Mouse (Mus musculus) stomach, postnatal 0 days (tissue): Measurements from ENCODE around the gene Dlgap1. TPM values are rescaled to one million over a fixed set of nuclear protein-coding genes. Genes with fewer than 3 reads are reported as not detected.

Source experiments
- ATAC-seq: fragments of 200-750 bp; cut with Nextera tagmentation; 2 replicates; pipeline ENCODE4 v1.8.0; 2017; ENCODE audit not compliant: low FRiP score, low TSS enrichment
- DNase-seq: peaks from one replicate; pipeline ENCODE4 v3.0.0-alpha.2; 2016; ENCODE audit warnings: low spot score
- H3K27ac ChIP-seq: fragments of 300-500 bp; sonication (generic); replicated peaks from 2 replicates; pipeline ENCODE4 v1.5.1; 2014; ENCODE audit warnings: mild to moderate bottlenecking, control low read depth
- H3K27me3 ChIP-seq: fragments of 300-500 bp; sonication (generic); 2 replicates; pipeline ENCODE4 v1.6.1; 2014; ENCODE audit warnings: low read length; ENCODE audit not compliant: control insufficient read depth, insufficient read depth
- H3K36me3 ChIP-seq: fragments of 300-500 bp; sonication (generic); 2 replicates; pipeline ENCODE4 v1.6.1; 2014; ENCODE audit warnings: low read length, mixed read lengths; ENCODE audit not compliant: control insufficient read depth, insufficient read depth
- H3K4me1 ChIP-seq: fragments of 300-500 bp; sonication (generic); replicated peaks from 2 replicates; pipeline ENCODE4 v1.6.1; 2014; ENCODE audit warnings: antibody characterized with exemption; ENCODE audit not compliant: control insufficient read depth, insufficient read depth
- H3K4me2 ChIP-seq: fragments of 300-500 bp; sonication (generic); replicated peaks from 2 replicates; pipeline ENCODE4 v1.6.1; 2014; ENCODE audit warnings: low read depth, mild to moderate bottlenecking, control low read depth, moderate library complexity
- H3K4me3 ChIP-seq: fragments of 300-500 bp; sonication (generic); 2 replicates; pipeline ENCODE4 v1.5.1; 2014; ENCODE audit warnings: low read depth, low read length, control low read depth
- H3K9ac ChIP-seq: fragments of 300-500 bp; sonication (generic); 2 replicates; pipeline ENCODE4 v1.6.1; 2014; ENCODE audit warnings: mild to moderate bottlenecking, low read length, control low read depth, mixed read lengths
- H3K9me3 ChIP-seq: fragments of 300-500 bp; sonication (generic); 2 replicates; pipeline ENCODE4 v1.6.1; 2016; ENCODE audit warnings: low read length; ENCODE audit not compliant: control insufficient read depth
- CTCF ChIP-seq: IDR thresholded peaks from 2 replicates; pipeline ENCODE4 v1.5.1; 2016; ENCODE audit warnings: antibody characterized with exemption, low read depth, mild to moderate bottlenecking, moderate library complexity
- EP300 ChIP-seq: optimal IDR thresholded peaks from 2 replicates; pipeline ENCODE3; 2016; ENCODE audit warnings: antibody characterized with exemption
- WGBS: fragments of 180-500 bp; shearing (Covaris S2); extraction: QIAGEN DNeasy Blood & Tissue Kit; methylation state at CpG from one replicate; pipeline ENCODE4 v1.1.7; 2014; 5-methylcytosine and 5-hydroxymethylcytosine counted together
- polyA plus RNA-seq: library from polyadenylated mRNA; unstranded; fragments of >200 nt; fragmentation: Nextera tagmentation; extraction: Ambion mirVana; gene quantifications from 2 replicates; pipeline ENCODE4 v1.2.1, GENCODE M21; 2015

The Dlgap1 gene
- polyA plus RNA-seq, 1 experiment from 2014 or later: 1.6 TPM

- H3K4me1 ChIP-seq: no peaks in the 10 kb centered on the region
- DNase-seq: no peak
- TF ChIP-seq EP300: no peak
- TF ChIP-seq CTCF: no peak
- no peak overlapping the region for H3K27ac ChIP-seq
- no peak overlapping the region for H3K4me2 ChIP-seq
- no peak overlapping the region for H3K9ac ChIP-seq
- no peaks in the 10 kb centered on the region for H3K36me3 ChIP-seq
- WGBS: 68% methylated on average over 13 of the region's 13 CpGs
- ATAC-seq: no peak
- no peaks in the 10 kb centered on the region for H3K9me3 ChIP-seq
- no peak overlapping the region for H3K4me3 ChIP-seq
- no peaks in the 10 kb centered on the region for H3K27me3 ChIP-seq
Measured at GRCm38 (mm10) chr17:70589140-70589539, 620.3 kb downstream of the Dlgap1 start.

GRCm38 (mm10) chr17:70590506-70590905, 621.6 kb downstream of the Dlgap1 start:
- TF ChIP-seq EP300 (no peak), CTCF (no peak)
- H3K4me1 ChIP-seq: no peaks in the 10 kb centered on the region
- H3K36me3 ChIP-seq: no peaks in the 10 kb centered on the region
- no peak overlapping the region for H3K4me3 ChIP-seq
- no peak for ATAC-seq
- H3K9me3 ChIP-seq: no peaks in the 10 kb centered on the region
- H3K27ac ChIP-seq: no peak overlapping the region
- 73% methylated on average over 6 of the region's 6 CpGs for WGBS
- no peak overlapping the region for H3K4me2 ChIP-seq
- DNase-seq: no peak
- no peak overlapping the region for H3K9ac ChIP-seq
- H3K27me3 ChIP-seq: no peaks in the 10 kb centered on the region

GRCm38 (mm10) chr17:70594277-70594676, 625.4 kb downstream of the Dlgap1 start:
- H3K9ac ChIP-seq: no peak overlapping the region
- H3K4me1 ChIP-seq: no peaks in the 10 kb centered on the region
- no peaks in the 10 kb centered on the region for H3K27me3 ChIP-seq
- DNase-seq (no peak), ATAC-seq (no peak)
- H3K9me3 ChIP-seq: no peaks in the 10 kb centered on the region
- no peak overlapping the region for H3K4me2 ChIP-seq
- no peak overlapping the region for H3K27ac ChIP-seq
- no peaks in the 10 kb centered on the region for H3K36me3 ChIP-seq
- WGBS: 28% methylated on average over 1 of the region's 1 CpGs
- TF ChIP-seq EP300 (no peak), CTCF (no peak)
- no peak overlapping the region for H3K4me3 ChIP-seq

GRCm38 (mm10) chr17:70596326-70596725, 627.5 kb downstream of the Dlgap1 start:
- TF ChIP-seq EP300 (no peak), CTCF (no peak)
- 92% methylated on average over 2 of the region's 2 CpGs for WGBS
- H3K4me3 ChIP-seq: no peak overlapping the region
- H3K9me3 ChIP-seq: no peaks in the 10 kb centered on the region
- no peaks in the 10 kb centered on the region for H3K27me3 ChIP-seq
- no peaks in the 10 kb centered on the region for H3K36me3 ChIP-seq
- no peak overlapping the region for H3K4me2 ChIP-seq
- no peak for DNase-seq
- ATAC-seq: no peak
- H3K9ac ChIP-seq: no peak overlapping the region
- H3K27ac ChIP-seq: no peak overlapping the region
- no peaks in the 10 kb centered on the region for H3K4me1 ChIP-seq

GRCm38 (mm10) chr17:70600462-70600861, 631.6 kb downstream of the Dlgap1 start:
- H3K27me3 ChIP-seq: no peaks in the 10 kb centered on the region
- no peaks in the 10 kb centered on the region for H3K9me3 ChIP-seq
- no peak overlapping the region for H3K9ac ChIP-seq
- no peaks in the 10 kb centered on the region for H3K4me1 ChIP-seq
- WGBS: 72% methylated on average over 6 of the region's 6 CpGs
- DNase-seq (no peak), ATAC-seq (no peak)
- H3K4me2 ChIP-seq: no peak overlapping the region
- no peaks in the 10 kb centered on the region for H3K36me3 ChIP-seq
- TF ChIP-seq EP300 (no peak), CTCF (no peak)
- H3K4me3 ChIP-seq: no peak overlapping the region
- H3K27ac ChIP-seq: no peak overlapping the region

GRCm38 (mm10) chr17:70602051-70602450, 633.2 kb downstream of the Dlgap1 start:
- TF ChIP-seq EP300: no peak
- no peak for TF ChIP-seq CTCF
- ATAC-seq (no peak), DNase-seq (no peak)
- H3K4me2 ChIP-seq: no peak overlapping the region
- no peaks in the 10 kb centered on the region for H3K4me1 ChIP-seq
- H3K27ac ChIP-seq: no peak overlapping the region
- H3K27me3 ChIP-seq: no peaks in the 10 kb centered on the region
- H3K9ac ChIP-seq: no peak overlapping the region
- H3K36me3 ChIP-seq: no peaks in the 10 kb centered on the region
- no peaks in the 10 kb centered on the region for H3K9me3 ChIP-seq
- no peak overlapping the region for H3K4me3 ChIP-seq
- 74% methylated on average over 7 of the region's 7 CpGs for WGBS
